Mouse (Mus musculus) A20 (cell line): ENCODE data around the gene Capzb.

Experiments
- DNase-seq: peaks from one replicate; pipeline ENCODE4 v3.0.0-alpha.2; 2011; ENCODE audit warnings: low read depth, low spot score

Capzb gene

DNA sequence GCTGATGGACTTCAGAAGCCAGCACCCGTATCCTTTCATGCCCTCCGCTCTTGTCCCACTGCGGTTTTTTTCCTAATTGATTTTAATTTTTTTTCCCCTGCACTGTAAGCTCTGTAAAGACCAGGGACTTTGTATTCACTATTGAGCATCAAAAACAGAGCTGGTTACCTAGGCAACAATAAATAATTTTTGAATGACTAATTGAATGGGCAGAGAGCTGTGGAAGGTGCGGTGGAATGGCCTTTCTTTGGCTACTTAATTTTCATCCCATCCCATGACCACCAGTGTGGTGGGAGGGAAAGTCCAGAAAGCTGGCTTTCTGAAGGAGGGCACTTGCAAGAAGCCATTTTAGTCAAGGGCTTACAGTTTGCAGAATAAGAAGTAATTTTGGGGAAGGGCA is 41.6 kb downstream of the Capzb start:
- DNase-seq: no peak

- DNase-seq: no peak
Observed at GRCm38 (mm10) chr4:139235556-139235955, 42.9 kb downstream of the Capzb start.

DNA sequence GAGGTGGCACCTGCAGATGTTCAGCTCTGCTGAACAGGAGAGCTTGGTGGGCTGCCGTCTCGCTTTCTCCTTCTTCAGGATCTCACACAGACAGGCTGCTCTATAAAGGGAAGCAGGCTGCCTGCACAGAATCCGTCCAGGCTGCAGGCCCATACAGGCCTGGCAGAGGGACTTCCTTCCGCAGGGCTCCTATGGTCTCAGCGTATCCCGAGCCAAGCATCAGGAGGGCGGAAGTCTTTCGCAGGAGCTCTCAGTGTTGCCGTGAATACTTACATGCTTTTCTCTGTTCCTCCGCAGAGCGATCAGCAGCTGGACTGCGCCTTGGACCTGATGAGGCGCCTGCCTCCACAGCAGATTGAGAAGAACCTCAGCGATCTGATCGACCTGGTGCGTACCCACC is 45.9 kb downstream of the Capzb start:
- DNase-seq: no peak

- DNase-seq: peak; percentile 56
Observed at GRCm38 (mm10) chr4:139240334-139240733, 47.6 kb downstream of the Capzb start.

DNA sequence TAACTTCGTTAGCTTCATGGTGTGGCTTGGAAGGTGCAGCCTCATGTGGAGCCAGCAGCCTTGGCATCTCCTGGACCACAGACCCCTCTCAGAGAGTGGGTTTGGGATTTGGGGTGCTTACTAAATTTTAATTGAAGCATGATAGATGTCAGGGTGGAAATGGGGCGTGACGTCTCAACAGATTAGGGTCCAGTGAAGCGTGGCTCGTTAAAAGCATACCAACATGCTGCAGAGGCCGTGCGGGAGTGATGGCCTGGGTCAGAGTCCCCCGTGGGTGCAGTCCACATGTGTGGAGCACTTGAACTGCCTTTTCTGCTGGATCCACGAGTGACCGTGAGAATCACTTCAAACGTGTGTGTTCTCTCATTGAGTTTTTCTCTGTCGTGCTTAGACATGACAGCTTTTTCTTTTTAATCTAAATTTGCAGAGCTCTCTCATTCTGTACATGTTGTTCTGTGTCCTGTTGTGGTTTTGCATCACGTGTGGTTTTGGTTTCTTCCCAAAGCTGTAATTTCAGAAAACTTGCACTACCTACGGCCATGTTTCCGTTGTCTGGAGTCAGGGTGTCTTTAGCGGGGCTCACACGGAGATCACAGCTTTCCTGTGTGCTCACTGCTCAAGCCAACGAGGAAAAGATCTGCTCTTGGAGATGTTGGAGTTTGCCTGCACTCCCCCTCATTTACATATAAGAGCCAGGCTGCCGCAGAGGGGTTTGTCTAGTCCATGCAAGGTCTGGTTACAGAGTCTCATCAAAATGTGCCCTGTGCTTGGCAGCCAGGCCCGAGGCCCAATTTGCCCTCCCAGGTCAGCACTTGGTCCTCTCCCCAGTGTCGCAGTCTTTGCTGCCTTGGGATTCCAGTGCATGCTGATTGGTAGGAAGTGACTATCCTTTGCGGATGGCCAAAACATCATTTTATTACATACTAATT is 49.2 kb downstream of the Capzb start:
- DNase-seq: no peak

DNA sequence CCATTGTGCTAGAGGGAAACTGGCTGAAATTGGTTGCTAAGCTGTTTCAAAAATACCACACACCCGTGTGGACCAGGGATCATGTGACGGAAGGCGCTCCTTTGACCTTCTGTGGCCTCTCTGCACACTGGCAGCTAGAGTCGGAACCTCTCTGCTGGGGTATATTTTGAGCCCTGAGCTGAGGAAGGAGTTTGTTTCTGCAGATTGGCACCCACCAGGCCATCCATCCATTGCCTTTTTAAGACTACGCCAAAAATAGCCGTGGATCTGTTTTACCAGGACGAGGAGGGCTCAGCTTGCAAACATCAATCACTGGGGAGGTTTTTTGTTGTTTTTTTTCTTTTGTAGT is 49.9 kb downstream of the Capzb start:
- DNase-seq: no peak

DNA sequence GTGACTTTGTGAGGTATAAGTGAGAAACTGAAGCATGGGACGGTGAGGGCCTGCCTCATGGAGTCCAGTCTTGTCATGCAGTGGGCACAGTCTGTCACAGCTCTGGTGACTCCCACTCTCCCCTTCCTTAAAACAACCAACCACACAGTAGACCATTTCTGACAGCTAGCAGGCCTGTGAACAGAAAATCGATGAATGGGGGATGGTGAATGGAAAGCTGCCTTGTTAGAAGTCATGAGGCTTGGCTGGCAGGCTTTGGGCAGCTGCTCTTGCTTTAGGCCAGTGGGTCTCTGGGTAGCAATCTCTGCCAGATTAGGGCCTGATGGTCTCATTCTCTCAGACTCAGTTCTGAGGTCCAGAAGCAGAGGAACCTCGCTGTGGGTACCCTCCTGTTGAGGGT is 51.5 kb downstream of the Capzb start:
- no peak for DNase-seq

- no peak for DNase-seq
Observed at GRCm38 (mm10) chr4:139244766-139245165, 52.1 kb downstream of the Capzb start.

GRCm38 (mm10) chr4:139245534-139245933 is 52.8 kb downstream of the Capzb start:
- DNase-seq: no peak

DNA sequence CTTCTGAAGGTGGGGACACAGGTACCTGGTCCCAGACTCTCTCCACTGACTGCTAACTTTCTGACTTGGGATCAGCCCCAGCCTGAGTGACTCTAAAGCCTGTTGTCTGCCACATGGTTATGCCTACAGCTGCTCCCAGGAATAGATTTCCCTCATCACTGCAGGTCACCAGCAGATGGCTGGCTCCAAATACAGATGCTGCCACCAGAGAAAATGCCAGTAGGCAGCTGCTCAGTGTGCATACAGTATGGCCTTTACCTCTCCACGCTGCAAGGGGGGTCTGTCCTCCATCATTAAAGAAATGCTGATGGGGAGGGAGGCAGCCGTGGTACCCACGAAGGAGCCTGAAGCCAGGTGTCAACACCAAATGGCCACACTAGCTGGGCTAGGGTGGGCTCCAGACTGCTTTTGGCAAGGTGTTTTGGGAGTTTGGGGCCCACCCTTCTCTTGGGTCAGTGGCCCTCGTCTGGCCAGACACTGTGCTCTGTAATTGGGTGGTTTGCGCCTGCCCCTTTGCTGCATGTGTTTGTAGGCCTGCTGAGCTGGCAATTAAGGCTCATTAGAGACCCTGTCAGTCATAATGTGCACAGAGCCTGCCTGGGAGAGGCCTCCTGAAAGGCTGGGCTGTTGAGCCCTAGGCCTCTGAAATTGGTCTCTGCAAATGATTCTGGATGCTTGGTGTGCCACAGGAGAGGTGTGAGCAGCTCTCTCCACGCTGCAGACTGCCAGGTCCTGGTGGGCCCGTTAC is 53.6 kb downstream of the Capzb start:
- no peak for DNase-seq

GRCm38 (mm10) chr4:139247966-139248365 is 55.3 kb downstream of the Capzb start:
- DNase-seq: no peak

GRCm38 (mm10) chr4:139248736-139249135 is 56.0 kb downstream of the Capzb start:
- DNase-seq: no peak

DNA sequence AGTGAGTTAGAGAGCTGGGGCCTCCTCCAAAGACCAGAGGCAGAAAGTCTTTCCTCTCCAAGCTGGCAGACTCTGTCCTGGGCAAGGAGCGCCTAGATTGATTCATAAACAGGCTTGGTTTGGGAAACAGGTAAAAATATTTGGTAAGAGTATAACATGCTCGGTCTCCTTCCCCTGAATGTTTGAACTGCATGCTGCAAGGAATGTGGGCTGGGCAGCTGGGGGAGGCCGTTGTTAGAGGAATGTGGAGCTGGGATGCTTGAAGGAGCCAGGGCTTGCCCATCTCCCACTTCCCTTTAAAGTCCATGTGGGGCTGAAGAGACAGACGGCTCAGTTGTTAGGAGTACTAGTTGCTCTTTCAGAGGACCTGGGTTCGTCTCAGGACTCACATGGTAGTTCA is 57.3 kb downstream of the Capzb start:
- no peak for DNase-seq

DNA sequence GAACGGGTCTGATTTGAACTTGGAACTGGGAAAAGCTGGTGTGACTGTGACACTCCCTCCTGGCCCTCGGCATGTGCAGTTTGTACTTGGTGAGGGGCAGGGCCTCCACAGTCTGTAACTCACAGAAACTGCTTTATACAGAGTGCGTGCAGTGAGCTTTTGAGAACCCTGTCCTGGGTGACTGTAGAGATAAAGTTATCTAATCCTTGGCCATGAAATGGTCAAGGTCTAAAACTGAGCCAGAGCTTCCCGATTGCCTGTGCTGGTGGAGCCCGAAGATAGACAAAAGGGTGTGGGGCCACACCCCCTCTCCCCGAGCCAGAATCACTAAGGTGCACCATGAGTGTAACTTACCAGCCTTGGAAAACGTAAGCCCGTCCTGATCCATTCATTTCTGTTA is 58.2 kb downstream of the Capzb start:
- DNase-seq: no peak

DNA sequence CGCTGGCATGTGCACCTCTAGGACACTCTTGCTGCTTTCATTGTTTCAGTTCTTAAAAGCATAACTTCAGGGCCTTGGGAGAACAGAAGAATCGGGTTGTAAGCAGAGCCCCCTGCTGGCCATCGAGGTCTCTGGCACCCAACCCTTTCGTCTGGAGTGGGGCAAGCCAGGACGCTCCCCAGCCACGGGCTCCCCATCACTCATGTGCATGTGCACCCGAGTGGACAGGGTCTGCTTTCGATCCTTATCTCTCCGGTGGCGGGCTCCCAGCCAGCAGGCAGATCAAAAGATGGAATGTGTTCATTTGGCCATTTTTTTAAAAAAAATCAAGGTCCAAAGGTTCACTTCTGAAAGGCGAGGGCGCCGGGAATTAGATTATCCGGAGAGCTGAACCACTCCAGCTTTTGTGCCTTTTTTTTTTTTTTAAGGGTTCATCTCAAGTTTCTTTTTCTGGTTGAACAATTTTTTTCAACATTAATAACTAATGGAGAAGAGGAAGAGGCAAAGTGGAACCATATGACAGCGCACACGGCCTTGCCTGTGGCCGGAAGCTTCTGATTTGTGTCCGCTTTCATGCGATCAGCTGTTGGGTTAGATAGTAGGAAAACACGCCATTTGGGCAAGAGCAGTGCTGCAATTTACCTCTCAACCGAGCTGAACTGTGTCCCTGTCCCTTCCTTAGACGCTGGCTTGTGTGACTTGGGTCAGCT is 59.5 kb downstream of the Capzb start:
- peak; percentile 78 for DNase-seq

DNA sequence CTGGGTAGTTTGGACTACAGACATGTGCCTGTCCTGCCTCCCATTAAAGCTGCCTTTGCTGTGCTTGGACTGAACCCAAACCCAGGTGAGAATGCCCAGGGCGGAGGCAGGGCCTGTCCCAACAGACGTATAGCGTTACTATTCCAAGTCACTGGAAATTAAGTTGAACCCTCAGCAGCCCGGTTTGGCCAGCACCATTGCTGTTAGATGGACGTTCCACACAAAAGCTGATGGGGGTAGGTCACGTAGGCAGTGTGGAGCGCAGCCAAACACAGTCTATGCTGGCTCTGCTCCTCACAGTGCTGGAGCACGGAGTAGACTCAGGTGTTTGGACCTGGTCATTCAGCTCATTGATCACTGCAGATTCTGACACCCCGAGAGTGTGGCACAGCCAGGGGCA is 60.5 kb downstream of the Capzb start:
- no peak for DNase-seq

- DNase-seq: no peak
Observed at GRCm38 (mm10) chr4:139256146-139256545, 63.4 kb downstream of the Capzb start.

- no peak for DNase-seq
Observed at GRCm38 (mm10) chr4:139256708-139257107, 64.0 kb downstream of the Capzb start.

DNA sequence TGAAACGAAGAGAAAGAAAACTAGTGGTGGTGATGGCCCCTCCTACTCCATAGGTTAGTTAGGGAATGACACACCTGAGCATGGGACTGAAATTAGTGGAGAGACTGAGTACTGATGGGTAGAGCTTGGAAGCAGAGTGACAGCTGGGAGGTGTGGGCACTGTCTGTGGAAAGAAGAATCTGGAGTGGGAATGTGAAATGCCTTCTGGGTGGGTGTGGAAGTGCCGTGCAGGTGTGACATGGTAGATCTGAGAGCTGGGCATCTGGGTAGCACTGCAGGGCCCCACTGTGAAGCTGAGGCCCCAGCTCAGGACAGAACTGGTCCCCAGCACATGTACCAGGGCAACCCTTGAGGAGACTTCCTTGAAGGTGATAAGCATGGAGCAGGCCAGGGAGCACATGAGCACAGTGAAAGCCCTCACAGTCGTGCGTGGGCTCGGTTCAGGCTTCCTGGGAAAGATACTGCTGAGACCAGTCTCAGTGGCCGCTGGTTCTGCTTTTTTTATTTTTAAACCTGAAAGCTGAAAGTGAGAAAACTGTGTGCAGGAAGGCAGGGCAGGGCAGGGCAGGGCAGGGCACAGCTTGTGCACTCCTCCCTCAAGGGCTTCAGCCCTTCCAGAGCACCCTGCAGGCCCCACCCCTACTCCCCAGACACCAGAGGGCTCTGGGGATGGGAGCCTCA is 66.1 kb downstream of the Capzb start:
- peak; percentile 86 for DNase-seq

DNA sequence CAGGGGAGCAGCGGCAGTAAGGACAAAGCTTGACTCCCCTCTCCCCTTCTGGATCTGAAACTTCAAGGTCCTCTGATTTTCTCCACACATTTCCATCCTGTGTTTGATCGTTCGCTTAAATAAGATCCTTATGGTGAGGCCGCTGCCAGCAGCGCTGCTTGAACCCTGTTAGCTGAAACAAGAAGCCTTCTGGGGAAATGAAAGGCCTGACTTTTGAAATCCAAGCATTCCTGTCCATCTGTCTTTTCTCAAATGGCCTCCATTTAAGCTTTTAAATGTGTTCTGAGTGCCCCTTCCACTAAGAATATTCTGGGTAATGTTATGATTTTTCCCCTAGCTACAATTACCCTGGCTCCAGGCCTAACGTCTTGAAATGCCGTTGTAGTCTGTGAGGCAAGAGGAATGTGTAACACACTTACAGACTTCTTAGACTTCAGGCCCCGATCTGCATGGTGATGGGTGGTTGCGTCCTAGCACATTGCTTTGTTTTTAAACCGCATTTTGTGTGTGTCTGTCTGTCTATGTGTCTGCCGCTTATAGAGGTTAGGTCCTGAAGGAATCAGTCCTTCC is 66.7 kb downstream of the Capzb start:
- DNase-seq: no peak

- DNase-seq: no peak
Observed at GRCm38 (mm10) chr4:139262981-139263380, 70.3 kb downstream of the Capzb start.
